Mouse (Mus musculus): ENCODE measurements around the gene Kcnj14. TPM values are rescaled to one million over a fixed set of nuclear protein-coding genes. Genes with fewer than 3 reads are reported as not detected.

Gene Kcnj14
- polyA plus RNA-seq, 1 experiment: not detected

DNA sequence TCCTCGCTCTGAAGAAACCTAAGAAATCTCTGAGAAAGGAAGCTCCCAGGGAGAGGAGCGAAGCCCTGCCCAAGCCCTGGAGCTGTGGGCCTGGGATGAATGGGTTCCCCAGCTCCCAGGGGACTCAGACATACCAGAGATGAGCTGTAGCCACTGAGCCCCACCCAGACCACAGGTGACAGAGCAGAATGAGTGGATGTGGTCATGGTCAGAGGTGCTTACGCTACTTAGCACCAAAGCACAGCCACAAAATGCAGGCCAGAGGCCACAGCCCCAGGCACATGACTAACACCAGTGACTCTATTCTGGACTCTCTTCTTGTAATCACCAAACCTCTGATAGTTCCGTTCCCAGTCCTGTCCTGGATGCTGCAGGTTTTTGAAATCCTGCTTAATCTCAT lies 53.5 kb downstream of the Kcnj14 start:
- TF ChIP-seq CTCF (IDR thresholded peaks at IDR 0.05; ENCODE audit: low read depth, low read length): no peak
- no peak for TF ChIP-seq POLR2A (IDR thresholded peaks at IDR 0.05; ENCODE audit: borderline replicate concordance, low read depth, low read length)
- H3K4me3 ChIP-seq (ENCODE audit: insufficient read depth, low read length): no peak overlapping the region
- no peak overlapping the region for H3K27ac ChIP-seq (ENCODE audit: insufficient read depth, low read depth, low read length)

DNA sequence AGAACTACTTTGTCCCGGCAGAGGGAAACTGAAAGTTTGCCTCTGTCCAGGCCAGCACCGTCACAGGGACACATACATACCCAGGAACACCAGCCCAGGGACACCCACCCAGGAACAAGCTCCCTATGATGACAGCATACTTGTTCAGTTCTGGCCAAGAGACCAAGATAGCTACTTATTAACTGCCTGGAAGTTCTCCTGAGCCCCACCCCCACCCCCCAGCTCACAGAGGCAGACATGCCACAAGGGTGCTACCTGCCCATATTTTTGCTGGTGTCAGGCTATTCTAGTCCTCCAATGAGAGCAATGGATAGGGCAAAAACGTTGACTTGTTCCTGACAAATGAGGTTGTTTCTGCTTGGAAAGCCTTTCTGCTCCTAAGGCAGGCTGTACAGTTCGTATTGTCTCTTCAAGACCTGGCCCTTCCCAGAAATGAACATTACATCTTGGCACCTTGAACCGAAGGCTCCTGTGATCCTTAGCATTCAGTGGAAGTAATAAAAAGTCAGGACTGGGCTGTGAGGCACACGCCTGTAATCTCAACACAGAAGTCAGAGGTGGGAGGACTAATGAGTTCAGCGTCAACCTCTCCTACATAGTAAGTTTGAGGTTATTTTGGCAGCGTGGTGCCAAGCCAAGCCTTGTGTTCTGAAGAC lies 54.0 kb downstream of the Kcnj14 start:
- TF ChIP-seq CTCF (IDR thresholded peaks at IDR 0.05; ENCODE audit: low read depth, low read length) (no peak), POLR2A (IDR thresholded peaks at IDR 0.05; ENCODE audit: borderline replicate concordance, low read depth, low read length) (no peak)
- no peak overlapping the region for H3K4me3 ChIP-seq (ENCODE audit: insufficient read depth, low read length)
- no peaks in the 10 kb centered on the region for H3K4me1 ChIP-seq (ENCODE audit: control insufficient read depth, insufficient read depth, low read length)
- H3K27ac ChIP-seq (ENCODE audit: insufficient read depth, low read depth, low read length): no peak overlapping the region

More for the DNA sequence above, 53.5 kb downstream of the Kcnj14 start:
- H3K4me1 ChIP-seq (ENCODE audit: control insufficient read depth, insufficient read depth, low read length): no peaks in the 10 kb centered on the region

DNA sequence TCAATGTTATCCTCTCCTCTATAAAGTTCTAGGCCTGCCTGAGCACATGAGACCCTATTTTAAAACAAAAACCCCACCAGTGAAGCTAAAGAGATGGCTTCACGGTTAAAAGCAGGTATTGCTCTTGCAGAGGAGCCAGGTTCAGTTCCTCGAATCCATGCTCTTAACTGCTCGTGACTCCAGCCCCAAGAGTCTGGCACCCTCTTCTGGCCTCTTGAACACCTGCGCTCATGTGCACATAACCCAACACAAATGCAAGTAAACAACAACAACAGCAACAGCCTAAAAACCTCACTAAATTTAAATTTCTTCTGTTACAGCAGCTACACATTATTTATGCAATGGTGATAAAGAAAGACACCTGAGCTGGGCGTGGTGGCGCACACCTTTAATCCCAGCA lies 57.1 kb downstream of the Kcnj14 start:
- TF ChIP-seq CTCF (IDR thresholded peaks at IDR 0.05; ENCODE audit: low read depth, low read length) (no peak), POLR2A (IDR thresholded peaks at IDR 0.05; ENCODE audit: borderline replicate concordance, low read depth, low read length) (no peak)
- no peaks in the 10 kb centered on the region for H3K4me1 ChIP-seq (ENCODE audit: control insufficient read depth, insufficient read depth, low read length)
- H3K4me3 ChIP-seq (ENCODE audit: insufficient read depth, low read length): no peak overlapping the region
- H3K27ac ChIP-seq (ENCODE audit: insufficient read depth, low read depth, low read length): no peak overlapping the region

DNA sequence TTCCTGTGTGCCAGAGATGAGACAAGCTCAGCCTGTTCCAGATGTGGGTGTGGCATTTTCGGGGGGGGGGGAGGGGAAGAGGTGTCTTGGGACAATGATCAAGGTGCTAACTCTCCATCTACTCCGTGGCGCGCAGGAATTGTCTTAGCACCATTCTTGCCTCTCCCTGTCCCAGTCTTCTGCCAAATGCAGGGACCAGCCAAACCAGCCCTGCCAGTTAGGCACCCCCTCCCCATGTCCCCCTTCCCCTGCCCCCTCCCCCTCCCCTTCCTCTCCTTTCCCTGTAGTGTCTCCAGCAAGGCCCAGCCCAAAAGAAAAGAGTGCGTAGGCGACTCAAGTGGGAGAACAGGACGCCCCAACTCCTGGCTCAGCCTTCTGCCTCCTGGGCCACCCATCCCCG lies 57.8 kb downstream of the Kcnj14 start:
- no peak for TF ChIP-seq CTCF (IDR thresholded peaks at IDR 0.05; ENCODE audit: low read depth, low read length)
- TF ChIP-seq POLR2A (IDR thresholded peaks at IDR 0.05; ENCODE audit: borderline replicate concordance, low read depth, low read length): no peak
- H3K27ac ChIP-seq (ENCODE audit: insufficient read depth, low read depth, low read length): no peak overlapping the region
- no peak overlapping the region for H3K4me3 ChIP-seq (ENCODE audit: insufficient read depth, low read length)
- H3K4me1 ChIP-seq (ENCODE audit: control insufficient read depth, insufficient read depth, low read length): no peaks in the 10 kb centered on the region

Other genes starting within 250 kb of the Kcnj14 start
- not detected in 2 replicates for gene Fgf21, start 209.3 kb downstream of the Kcnj14 start, polyA plus RNA-seq (2012; ENCODE audit: insufficient read depth, insufficient read length, missing spikeins)
- gene Fut1, start 207.5 kb downstream of the Kcnj14 start, polyA plus RNA-seq (2012; ENCODE audit: insufficient read depth, insufficient read length, missing spikeins): not detected in 2 replicates
- not detected in 2 replicates for gene Izumo1, start 203.0 kb downstream of the Kcnj14 start, polyA plus RNA-seq (2012; ENCODE audit: insufficient read depth, insufficient read length, missing spikeins)
- gene Rasip1, start 197.3 kb downstream of the Kcnj14 start, polyA plus RNA-seq (2012; ENCODE audit: insufficient read depth, insufficient read length, missing spikeins): 0.40 TPM in 1 of 2 replicates, not detected in the other
- gene Mamstr, start 184.8 kb downstream of the Kcnj14 start, polyA plus RNA-seq (2012; ENCODE audit: insufficient read depth, insufficient read length, missing spikeins): not detected in 2 replicates
- gene Fut2, start 158.4 kb downstream of the Kcnj14 start, polyA plus RNA-seq (2012; ENCODE audit: insufficient read depth, insufficient read length, missing spikeins): not detected in 2 replicates
- not detected in 2 replicates for gene Ntn5, start 140.8 kb downstream of the Kcnj14 start, polyA plus RNA-seq (2012; ENCODE audit: insufficient read depth, insufficient read length, missing spikeins)
- not detected in 2 replicates for gene Sec1, start 130.4 kb downstream of the Kcnj14 start, polyA plus RNA-seq (2012; ENCODE audit: insufficient read depth, insufficient read length, missing spikeins)
- 1.3 and 1.9 TPM in 2 replicates for gene Car11, start 124.9 kb downstream of the Kcnj14 start, polyA plus RNA-seq (2012; ENCODE audit: insufficient read depth, insufficient read length, missing spikeins)
- 85.2 and 85.6 TPM in 2 replicates for gene Dbp, start 119.7 kb downstream of the Kcnj14 start, polyA plus RNA-seq (2012; ENCODE audit: insufficient read depth, insufficient read length, missing spikeins)
- 802 and 833 TPM in 2 replicates for gene Rpl18, start 109.3 kb downstream of the Kcnj14 start, polyA plus RNA-seq (2012; ENCODE audit: insufficient read depth, insufficient read length, missing spikeins)
- 51.2 and 56.1 TPM in 2 replicates for gene Sphk2, start 106.8 kb downstream of the Kcnj14 start, polyA plus RNA-seq (2012; ENCODE audit: insufficient read depth, insufficient read length, missing spikeins)
- not detected in 2 replicates for gene Fam83e, start 103.6 kb downstream of the Kcnj14 start, polyA plus RNA-seq (2012; ENCODE audit: insufficient read depth, insufficient read length, missing spikeins)
- not detected in 2 replicates for gene Spaca4, start 99.0 kb downstream of the Kcnj14 start, polyA plus RNA-seq (2012; ENCODE audit: insufficient read depth, insufficient read length, missing spikeins)
- gene Lmtk3, start 41.0 kb downstream of the Kcnj14 start, polyA plus RNA-seq (2012; ENCODE audit: insufficient read depth, insufficient read length, missing spikeins): 0.16 TPM in 1 of 2 replicates, not detected in the other
- 1.5 TPM in 1 of 2 replicates, not detected in the other for gene Sult2b1, start 40.1 kb downstream of the Kcnj14 start, polyA plus RNA-seq (2012; ENCODE audit: insufficient read depth, insufficient read length, missing spikeins)
- gene Cyth2, start 10.2 kb downstream of the Kcnj14 start, polyA plus RNA-seq (2012; ENCODE audit: insufficient read depth, insufficient read length, missing spikeins): 63.7 and 68.8 TPM in 2 replicates
- gene Grwd1, start 6.2 kb upstream of the Kcnj14 start, polyA plus RNA-seq (2012; ENCODE audit: insufficient read depth, insufficient read length, missing spikeins): 4.4 and 4.9 TPM in 2 replicates
- gene Kdelr1, start 48.0 kb upstream of the Kcnj14 start, polyA plus RNA-seq (2012; ENCODE audit: insufficient read depth, insufficient read length, missing spikeins): 169 and 174 TPM in 2 replicates
- gene Grin2d, start 53.6 kb upstream of the Kcnj14 start, polyA plus RNA-seq (2012; ENCODE audit: insufficient read depth, insufficient read length, missing spikeins): 0.24 and 0.34 TPM in 2 replicates
- gene Syngr4, start 71.9 kb upstream of the Kcnj14 start, polyA plus RNA-seq (2012; ENCODE audit: insufficient read depth, insufficient read length, missing spikeins): 1.1 TPM in 1 of 2 replicates, not detected in the other
- 15.1 and 18.9 TPM in 2 replicates for gene Tmem143, start 72.2 kb upstream of the Kcnj14 start, polyA plus RNA-seq (2012; ENCODE audit: insufficient read depth, insufficient read length, missing spikeins)
- gene Emp3, start 96.6 kb upstream of the Kcnj14 start, polyA plus RNA-seq (2012; ENCODE audit: insufficient read depth, insufficient read length, missing spikeins): 635 and 697 TPM in 2 replicates
- 3.2 and 3.9 TPM in 2 replicates for gene Ccdc114, start 99.3 kb upstream of the Kcnj14 start, polyA plus RNA-seq (2012; ENCODE audit: insufficient read depth, insufficient read length, missing spikeins)
- gene Abcc6, start 205.5 kb upstream of the Kcnj14 start, polyA plus RNA-seq (2012; ENCODE audit: insufficient read depth, insufficient read length, missing spikeins): not detected in 2 replicates
- 15.6 and 16.8 TPM in 2 replicates for gene Nomo1, start 208.9 kb upstream of the Kcnj14 start, polyA plus RNA-seq (2012; ENCODE audit: insufficient read depth, insufficient read length, missing spikeins)